Mouse (Mus musculus): ENCODE measurements at regions not wholly inside any gene's neighbourhood (a gene's known extent, or its start where the extent isn't known, plus 50 kb on each side); places are given as distances from the start of the nearest gene placed in this dataset.
A peak's percentile ranks its signal among the peaks of the same experiment; 100 is the strongest.
"Not testable (repeated sequence)": the region's sequence is repeated elsewhere in the genome, so short reads cannot be mapped to it uniquely, and the experiment has no call there.

GRCm38 (mm10) chr3:4835645-4836044 lies 915.0 kb upstream of the Gm8797 start:
- no peak for ATAC-seq (replicated peaks)
- Histone ChIP-seq H3K36me3 (replicated peaks) (no peaks in the 10 kb centered on the region), H3K9ac (no peak overlapping the region), H3K9me3 (no peaks in the 10 kb centered on the region), H3K4me1 (no peaks in the 10 kb centered on the region), H3K27me3 (replicated peaks) (no peaks in the 10 kb centered on the region), H3K4me2 (no peak overlapping the region), H3K27ac (no peak overlapping the region), H3K4me3 (no peak overlapping the region)
- 100% methylated on average over 1 of the region's 1 CpGs for WGBS

- Histone ChIP-seq H3K9ac (no peak overlapping the region), H3K4me2 (no peak overlapping the region), H3K36me3 (replicated peaks) (no peaks in the 10 kb centered on the region), H3K4me3 (no peak overlapping the region), H3K27ac (no peak overlapping the region), H3K27me3 (replicated peaks) (no peaks in the 10 kb centered on the region), H3K4me1 (no peaks in the 10 kb centered on the region), H3K9me3 (no peaks in the 10 kb centered on the region)
- WGBS, result 52% methylated on average over 1 of the region's 1 CpGs
- ATAC-seq (replicated peaks), result no peak
Measured at GRCm38 (mm10) chr3:4836888-4837287, 913.7 kb upstream of the Gm8797 start.

- H3K9ac ChIP-seq, result no peak overlapping the region
- H3K36me3 ChIP-seq (replicated peaks), result no peaks in the 10 kb centered on the region
- 56% methylated on average over 1 of the region's 1 CpGs for WGBS
- H3K9me3 ChIP-seq, result no peaks in the 10 kb centered on the region
- H3K27me3 ChIP-seq (replicated peaks), result no peaks in the 10 kb centered on the region
- H3K4me1 ChIP-seq, result no peaks in the 10 kb centered on the region
- H3K4me2 ChIP-seq, result no peak overlapping the region
- no peak for ATAC-seq (replicated peaks)
- no peak overlapping the region for H3K4me3 ChIP-seq
- no peak overlapping the region for H3K27ac ChIP-seq
Measured at GRCm38 (mm10) chr3:4854958-4855566, 895.5 kb upstream of the Gm8797 start.

- Histone ChIP-seq H3K4me2 (no peak overlapping the region), H3K9me3 (no peaks in the 10 kb centered on the region), H3K4me3 (no peak overlapping the region), H3K4me1 (no peaks in the 10 kb centered on the region), H3K27ac (no peak overlapping the region), H3K9ac (no peak overlapping the region), H3K36me3 (replicated peaks) (no peaks in the 10 kb centered on the region), H3K27me3 (replicated peaks) (no peaks in the 10 kb centered on the region)
- ATAC-seq (replicated peaks), result no peak
Measured at GRCm38 (mm10) chr3:4856571-4856970, 894.0 kb upstream of the Gm8797 start.

GRCm38 (mm10) chr3:4866226-4866625 lies 884.4 kb upstream of the Gm8797 start:
- H3K4me3 ChIP-seq, result no peak overlapping the region
- no peaks in the 10 kb centered on the region for H3K36me3 ChIP-seq (replicated peaks)
- no peaks in the 10 kb centered on the region for H3K27me3 ChIP-seq (replicated peaks)
- H3K9me3 ChIP-seq, result no peaks in the 10 kb centered on the region
- H3K4me1 ChIP-seq, result no peaks in the 10 kb centered on the region
- no peak overlapping the region for H3K4me2 ChIP-seq
- no peak for ATAC-seq (replicated peaks)
- no peak overlapping the region for H3K27ac ChIP-seq
- 81% methylated on average over 1 of the region's 1 CpGs for WGBS
- no peak overlapping the region for H3K9ac ChIP-seq

GRCm38 (mm10) chr3:4885916-4886315 lies 864.7 kb upstream of the Gm8797 start:
- no peaks in the 10 kb centered on the region for H3K27me3 ChIP-seq (replicated peaks)
- no peaks in the 10 kb centered on the region for H3K36me3 ChIP-seq (replicated peaks)
- no peak overlapping the region for H3K27ac ChIP-seq
- no peak for ATAC-seq (replicated peaks)
- H3K9me3 ChIP-seq, result no peaks in the 10 kb centered on the region
- no peak overlapping the region for H3K9ac ChIP-seq
- no peaks in the 10 kb centered on the region for H3K4me1 ChIP-seq
- no peak overlapping the region for H3K4me2 ChIP-seq
- WGBS, result 98% methylated on average over 3 of the region's 3 CpGs
- H3K4me3 ChIP-seq, result no peak overlapping the region

- no peaks in the 10 kb centered on the region for H3K36me3 ChIP-seq (replicated peaks)
- no peak overlapping the region for H3K4me3 ChIP-seq
- H3K4me1 ChIP-seq, result no peaks in the 10 kb centered on the region
- H3K9me3 ChIP-seq, result peaks cover 3% of the 10 kb centered on the region; the same call in 1 of the 2 replicates
- no peak overlapping the region for H3K27ac ChIP-seq
- H3K4me2 ChIP-seq, result no peak overlapping the region
- no peak overlapping the region for H3K9ac ChIP-seq
- no peaks in the 10 kb centered on the region for H3K27me3 ChIP-seq (replicated peaks)
- WGBS, result 82% methylated on average over 2 of the region's 2 CpGs
- no peak for ATAC-seq (replicated peaks)
Measured at GRCm38 (mm10) chr3:4893108-4893507, 857.5 kb upstream of the Gm8797 start.

- 79% methylated on average over 2 of the region's 2 CpGs for WGBS
- no peaks in the 10 kb centered on the region for H3K4me1 ChIP-seq
- H3K27ac ChIP-seq, result no peak overlapping the region
- no peak overlapping the region for H3K9ac ChIP-seq
- H3K9me3 ChIP-seq, result peaks cover 3% of the 10 kb centered on the region; the same call in 1 of the 2 replicates
- H3K4me3 ChIP-seq, result no peak overlapping the region
- ATAC-seq (replicated peaks), result no peak
- H3K4me2 ChIP-seq, result no peak overlapping the region
- no peaks in the 10 kb centered on the region for H3K27me3 ChIP-seq (replicated peaks)
- H3K36me3 ChIP-seq (replicated peaks), result no peaks in the 10 kb centered on the region
Measured at GRCm38 (mm10) chr3:4895811-4896210, 854.8 kb upstream of the Gm8797 start.

GRCm38 (mm10) chr3:4907556-4907955 lies 843.0 kb upstream of the Gm8797 start:
- not testable (repeated sequence) for H3K27me3 ChIP-seq (replicated peaks); H3K4me2 ChIP-seq; H3K4me1 ChIP-seq; H3K4me3 ChIP-seq; H3K27ac ChIP-seq; H3K9me3 ChIP-seq; H3K36me3 ChIP-seq (replicated peaks); ATAC-seq (replicated peaks); H3K9ac ChIP-seq
- 88% methylated on average over 2 of the region's 2 CpGs for WGBS

GRCm38 (mm10) chr3:4930731-4931130 lies 819.9 kb upstream of the Gm8797 start:
- H3K4me3 ChIP-seq; H3K9me3 ChIP-seq; H3K27ac ChIP-seq; H3K36me3 ChIP-seq (replicated peaks); H3K9ac ChIP-seq; H3K4me1 ChIP-seq; H3K4me2 ChIP-seq; ATAC-seq (replicated peaks); H3K27me3 ChIP-seq (replicated peaks): not testable (repeated sequence)
- 94% methylated on average over 3 of the region's 3 CpGs for WGBS

GRCm38 (mm10) chr3:4971496-4971895 lies 779.1 kb upstream of the Gm8797 start:
- no peak for ATAC-seq (replicated peaks)
- H3K9ac ChIP-seq, result no peak overlapping the region

GRCm38 (mm10) chr3:4973278-4973677 lies 777.3 kb upstream of the Gm8797 start:
- 43% methylated on average over 3 of the region's 3 CpGs for WGBS
- Histone ChIP-seq H3K9ac (no peak overlapping the region), H3K4me2 (no peak overlapping the region), H3K9me3 (no peaks in the 10 kb centered on the region), H3K36me3 (replicated peaks) (no peaks in the 10 kb centered on the region), H3K4me1 (peaks cover 14% of the 10 kb centered on the region), H3K4me3 (no peak overlapping the region), H3K27ac (peak overlapping the region; percentile 63), H3K27me3 (replicated peaks) (no peaks in the 10 kb centered on the region)
- peak; percentile 75 for ATAC-seq (replicated peaks)

More at GRCm38 (mm10) chr3:4971496-4971895, 779.1 kb upstream of the Gm8797 start:
- H3K36me3 ChIP-seq (replicated peaks), result no peaks in the 10 kb centered on the region
- H3K4me1 ChIP-seq, result peaks cover 12% of the 10 kb centered on the region
- WGBS, result 85% methylated on average over 1 of the region's 1 CpGs
- no peak overlapping the region for H3K4me2 ChIP-seq
- no peaks in the 10 kb centered on the region for H3K27me3 ChIP-seq (replicated peaks)
- H3K9me3 ChIP-seq, result no peaks in the 10 kb centered on the region
- no peak overlapping the region for H3K27ac ChIP-seq
- H3K4me3 ChIP-seq, result no peak overlapping the region

GRCm38 (mm10) chr3:4973764-4974163 lies 776.8 kb upstream of the Gm8797 start:
- Histone ChIP-seq H3K4me1 (peaks cover 14% of the 10 kb centered on the region), H3K4me2 (no peak overlapping the region), H3K36me3 (replicated peaks) (no peaks in the 10 kb centered on the region), H3K9ac (no peak overlapping the region), H3K4me3 (no peak overlapping the region), H3K27me3 (replicated peaks) (no peaks in the 10 kb centered on the region), H3K27ac (no peak overlapping the region), H3K9me3 (no peaks in the 10 kb centered on the region)
- peak; percentile 46; the same call in 1 of the 2 replicates for ATAC-seq (replicated peaks)
- WGBS, result 55% methylated on average over 2 of the region's 2 CpGs
